ENCODE assay signal across 25 mouse cellular contexts in the genomic region with DNA sequence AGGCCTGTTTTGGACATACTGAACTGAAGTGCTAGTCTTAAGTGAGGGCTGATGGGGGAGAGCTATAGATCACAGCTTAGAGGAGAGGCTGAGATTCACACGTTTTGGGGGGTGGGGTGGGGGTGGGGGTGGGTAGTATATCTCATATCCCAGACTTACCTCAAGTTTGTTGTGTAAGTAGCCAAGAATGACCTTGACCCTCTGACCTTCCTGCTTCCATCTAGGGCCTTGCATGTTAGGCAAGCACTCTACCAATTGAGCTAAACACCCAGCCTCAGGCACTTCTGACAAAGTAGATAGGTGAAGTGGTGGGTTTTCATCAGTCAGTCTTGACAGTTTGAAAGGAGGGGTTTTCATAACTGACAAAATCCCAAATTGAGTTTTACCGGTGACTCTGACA. TPM values are rescaled to one million over a fixed set of nuclear protein-coding genes. Genes with fewer than 3 reads are reported as not detected.
DNase-seq lines count a peak whose midpoint lies in the region; ATAC-seq and TF ChIP-seq lines count a peak whose summit lies in the region.
"Had no signal": no experiment of that assay in that cellular context is flagged by ENCODE, and none has a peak within 500 bp of the region (broad histone marks: within the 10 kb centered on the region; RNA-seq: fewer than 3 reads in every experiment).

No protein-coding gene starts in this region.

- no peak overlapping the region for H3K9ac ChIP-seq in limb, embryonic 11.5 days (ENCODE audit: low read length)
- H3K9ac ChIP-seq: embryonic facial prominence, embryonic 13.5 days; embryonic facial prominence, embryonic 15.5 days; forebrain, embryonic 12.5 days had no signal

- TF ChIP-seq CTCF in testis, adult 2 months (IDR thresholded peaks at IDR 0.05; ENCODE audit: control insufficient read depth, insufficient read depth, insufficient replicate concordance, low read depth, low read length), result no peak
- no peak for TF ChIP-seq CTCF in cerebellum, adult 2 months (IDR thresholded peaks at IDR 0.05; ENCODE audit: borderline replicate concordance, insufficient read depth, low read depth, low read length)

- no peak overlapping the region for H3K4me2 ChIP-seq in limb, embryonic 11.5 days (ENCODE audit: low read depth, severe bottlenecking)
- H3K4me2 ChIP-seq: embryonic facial prominence, embryonic 13.5 days; embryonic facial prominence, embryonic 15.5 days; forebrain, embryonic 12.5 days had no signal

- WGBS in limb, embryonic 11.5 days, result 74% methylated on average over 2 of the region's 2 CpGs
- WGBS in limb, embryonic 10.5 days, result 81% methylated on average over 2 of the region's 2 CpGs
- 71% methylated on average over 2 of the region's 2 CpGs for WGBS in cerebellum, adult 2 months

- H3K27me3 ChIP-seq in limb, embryonic 11.5 days (ENCODE audit: control insufficient read depth, insufficient read depth, low read length), result no peaks in the 10 kb centered on the region
- H3K27me3 ChIP-seq in limb, embryonic 10.5 days (ENCODE audit: low read depth, poor library complexity, severe bottlenecking), result no peaks in the 10 kb centered on the region
- no peaks in the 10 kb centered on the region for H3K27me3 ChIP-seq in testis, adult 2 months (ENCODE audit: control insufficient read depth, insufficient read depth, low read length)
- H3K27me3 ChIP-seq in cerebellum, adult 2 months (ENCODE audit: control insufficient read depth, insufficient read depth, low read length), result no peaks in the 10 kb centered on the region
- H3K27me3 ChIP-seq: CH12.LX; embryonic facial prominence, embryonic 13.5 days; embryonic facial prominence, embryonic 15.5 days; forebrain, embryonic 12.5 days had no signal

- no peaks in the 10 kb centered on the region for H3K9me3 ChIP-seq in limb, embryonic 11.5 days (ENCODE audit: control insufficient read depth, low read length)
- H3K9me3 ChIP-seq in limb, embryonic 10.5 days (replicated peaks), result no peaks in the 10 kb centered on the region
- H3K9me3 ChIP-seq: embryonic facial prominence, embryonic 13.5 days; embryonic facial prominence, embryonic 15.5 days; forebrain, embryonic 12.5 days had no signal

- DNase-seq in limb, embryonic 11.5 days (ENCODE audit: low spot score), result peak; percentile 16
- DNase-seq in limb, embryonic 10.5 days (ENCODE audit: low spot score), result no peak
- no peak for DNase-seq in testis, postnatal 14 days (ENCODE audit: low spot score)
- DNase-seq in ZHBTc4 (ENCODE audit: low read depth, low spot score), result peak; percentile 39
- DNase-seq in cerebellum, adult 2 months, result no peak
- DNase-seq: adrenal gland, adult 2 months; adrenal gland, postnatal 10 days; adrenal gland, postnatal 25 days; B cell, adult 2 months; cerebellum, adult 11 months; cerebellum, adult 8-10 months; cerebellum, adult 9-11 months; cerebellum, postnatal 14 days; cerebellum, postnatal 36 days; embryo, embryonic 11 days had no signal

- no peak for TF ChIP-seq POLR2A in testis, adult 2 months (IDR thresholded peaks at IDR 0.05; ENCODE audit: control insufficient read depth, low read depth, low read length)
- TF ChIP-seq POLR2A in cerebellum, adult 2 months (IDR thresholded peaks at IDR 0.05; ENCODE audit: borderline replicate concordance, insufficient read depth, low read length), result no peak

- no peak overlapping the region for H3K27ac ChIP-seq in limb, embryonic 11.5 days (replicated peaks; ENCODE audit: low read depth, low read length)
- no peak overlapping the region for H3K27ac ChIP-seq in limb, embryonic 10.5 days
- H3K27ac ChIP-seq in testis, adult 2 months (ENCODE audit: control insufficient read depth, insufficient read depth, low read depth, low read length), result peak overlapping the region; percentile 53; the same call in 1 of the 2 replicates
- no peak overlapping the region for H3K27ac ChIP-seq in cerebellum, adult 2 months (ENCODE audit: insufficient read depth, low read length)
- H3K27ac ChIP-seq: embryonic facial prominence, embryonic 13.5 days; embryonic facial prominence, embryonic 15.5 days; forebrain, embryonic 10.5 days; forebrain, embryonic 12.5 days had no signal

- H3K4me1 ChIP-seq in limb, embryonic 11.5 days (ENCODE audit: control insufficient read depth, insufficient read depth, low read length), result no peaks in the 10 kb centered on the region
- H3K4me1 ChIP-seq in limb, embryonic 10.5 days, result peaks cover 12% of the 10 kb centered on the region; the same call in 1 of the 2 replicates
- peaks cover 2% of the 10 kb centered on the region for H3K4me1 ChIP-seq in testis, adult 2 months (ENCODE audit: control insufficient read depth, insufficient read depth, low read length)
- H3K4me1 ChIP-seq in cerebellum, adult 2 months (ENCODE audit: control insufficient read depth, insufficient read depth, low read length), result no peaks in the 10 kb centered on the region
- H3K4me1 ChIP-seq: embryonic facial prominence, embryonic 13.5 days; forebrain, embryonic 12.5 days had no signal

- no peak for ATAC-seq in limb, embryonic 11.5 days (ENCODE audit: insufficient number of reproducible peaks, low FRiP score, low TSS enrichment, low read depth)
- ATAC-seq: CD4-positive, CD25-positive, alpha-beta regulatory T cell, adult 4 months; forebrain, embryonic 14.5 days; forebrain, embryonic 16.5 days had no signal

- no peak overlapping the region for H3K4me3 ChIP-seq in limb, embryonic 11.5 days (ENCODE audit: low read depth, low read length)
- H3K4me3 ChIP-seq in limb, embryonic 10.5 days, result no peak overlapping the region
- H3K4me3 ChIP-seq in testis, adult 2 months (ENCODE audit: control insufficient read depth, low read depth, low read length), result no peak overlapping the region
- H3K4me3 ChIP-seq in cerebellum, adult 2 months (replicated peaks; ENCODE audit: insufficient read depth, low read depth, low read length), result no peak overlapping the region
- H3K4me3 ChIP-seq: embryonic facial prominence, embryonic 13.5 days; embryonic facial prominence, embryonic 15.5 days; erythroblast, embryonic 14.5 days; forebrain, embryonic 10.5 days; forebrain, embryonic 12.5 days had no signal

- H3K36me3 ChIP-seq in limb, embryonic 11.5 days (ENCODE audit: control insufficient read depth, insufficient read depth, low read length), result peaks cover 2% of the 10 kb centered on the region; the same call in 1 of the 2 replicates
- peaks cover 51% of the 10 kb centered on the region for H3K36me3 ChIP-seq in limb, embryonic 10.5 days
- H3K36me3 ChIP-seq in testis, adult 2 months (ENCODE audit: control insufficient read depth, insufficient read depth, low read length), result no peaks in the 10 kb centered on the region

RNA-seq across cellular contexts. Expression of a gene that starts 14.5 kb away (rescaled TPM):
- polyA plus RNA-seq in limb, embryonic 11.5 days (2014; fragmentation: Nextera tagmentation; extraction: Ambion mirVana), result 1.7 TPM in 2 replicates
- polyA plus RNA-seq in limb, embryonic 10.5 days (2016; fragmentation: Nextera tagmentation; extraction: Ambion mirVana), result 1.3 and 1.6 TPM in 2 replicates
- 0.65 and 0.71 TPM in 2 replicates for polyA plus RNA-seq in testis, adult 2 months (2012; rRNA removed)
- 0.52 and 0.65 TPM in 2 replicates for polyA plus RNA-seq in cerebellum, adult 2 months (2012; rRNA removed)
- polyA plus RNA-seq: adrenal gland, adult 2 months; CD4-positive, CD25-positive, alpha-beta regulatory T cell, adult 4 months; erythroblast, embryonic 14.5 days had no signal

Comparison
In these comparisons a context has a peak if more than half of its experiments do, and no peak if none do; other contexts are left out.
1. DNase-seq: peak in limb, embryonic 11.5 days (single experiment) and ZHBTc4 (single experiment); none in limb, embryonic 10.5 days (single experiment), testis, postnatal 14 days (single experiment) and cerebellum, adult 2 months (0 of 2).